Mouse (Mus musculus) lung, postnatal 0 days (tissue): ENCODE data around the gene Tbx15. TPM values are rescaled to one million over a fixed set of nuclear protein-coding genes. Genes with fewer than 3 reads are reported as not detected.
A peak's percentile ranks its signal among the peaks of the same experiment; 100 is the strongest.

Source experiments
- ATAC-seq: fragments of 200-750 bp; cut with Nextera tagmentation; 2 replicates; pipeline ENCODE4 v1.8.0; 2017; ENCODE audit warnings: moderate library complexity
- DNase-seq: peaks from one replicate; pipeline ENCODE4 v3.0.0-alpha.2; 2016; ENCODE audit warnings: low spot score
- H3K27ac ChIP-seq: fragments of 300-500 bp; sonication (generic); 2 replicates; pipeline ENCODE4 v1.5.1; 2014; ENCODE audit warnings: antibody characterized with exemption, mild to moderate bottlenecking, low read length, mixed read lengths
- H3K27me3 ChIP-seq: fragments of 300-500 bp; sonication (generic); replicated peaks from 2 replicates; pipeline ENCODE4 v1.6.1; 2014; ENCODE audit warnings: low read length, mixed read lengths; ENCODE audit not compliant: insufficient read depth
- H3K36me3 ChIP-seq: fragments of 300-500 bp; sonication (generic); 2 replicates; pipeline ENCODE4 v1.6.1; 2014; ENCODE audit warnings: low read length, mixed read lengths; ENCODE audit not compliant: insufficient read depth
- H3K4me1 ChIP-seq: fragments of 300-500 bp; sonication (generic); 2 replicates; pipeline ENCODE4 v1.6.1; 2014; ENCODE audit warnings: antibody characterized with exemption, low read depth, low read length, mixed read lengths; ENCODE audit not compliant: insufficient read depth
- H3K4me2 ChIP-seq: fragments of 300-500 bp; sonication (generic); replicated peaks from 2 replicates; pipeline ENCODE4 v1.6.1; 2014; ENCODE audit warnings: low read depth, mild to moderate bottlenecking, low read length, moderate library complexity, mixed read lengths
- H3K4me3 ChIP-seq: fragments of 300-500 bp; sonication (generic); 2 replicates; pipeline ENCODE4 v1.5.1; 2014; ENCODE audit warnings: low read depth, low read length
- H3K9ac ChIP-seq: fragments of 300-500 bp; sonication (generic); replicated peaks from 2 replicates; pipeline ENCODE4 v1.6.1; 2014; ENCODE audit warnings: low read depth, mild to moderate bottlenecking
- H3K9me3 ChIP-seq: fragments of 300-500 bp; sonication (generic); 2 replicates; pipeline ENCODE4 v1.6.1; 2016; ENCODE audit warnings: low read length, mixed read lengths
- CTCF ChIP-seq: IDR thresholded peaks from 2 replicates; pipeline ENCODE4 v1.5.1; 2016; ENCODE audit warnings: antibody characterized with exemption, mild to moderate bottlenecking
- EP300 ChIP-seq: IDR thresholded peaks from 2 replicates; pipeline ENCODE4 v1.6.1; 2016; ENCODE audit warnings: antibody characterized with exemption, mild to moderate bottlenecking, control low read depth
- WGBS: fragments of 180-500 bp; shearing (Covaris S2); extraction: QIAGEN DNeasy Blood & Tissue Kit; methylation state at CpG from one replicate; pipeline ENCODE4 v1.1.7; 2014; 5-methylcytosine and 5-hydroxymethylcytosine counted together
- polyA plus RNA-seq: library from polyadenylated mRNA; unstranded; fragments of >200 nt; fragmentation: Nextera tagmentation; extraction: Ambion mirVana; gene quantifications from 2 replicates; pipeline ENCODE4 v1.2.1, GENCODE M21; 2015

Tbx15 gene
- polyA plus RNA-seq, 1 experiment from 2014 or later, result 0.04 TPM

DNA sequence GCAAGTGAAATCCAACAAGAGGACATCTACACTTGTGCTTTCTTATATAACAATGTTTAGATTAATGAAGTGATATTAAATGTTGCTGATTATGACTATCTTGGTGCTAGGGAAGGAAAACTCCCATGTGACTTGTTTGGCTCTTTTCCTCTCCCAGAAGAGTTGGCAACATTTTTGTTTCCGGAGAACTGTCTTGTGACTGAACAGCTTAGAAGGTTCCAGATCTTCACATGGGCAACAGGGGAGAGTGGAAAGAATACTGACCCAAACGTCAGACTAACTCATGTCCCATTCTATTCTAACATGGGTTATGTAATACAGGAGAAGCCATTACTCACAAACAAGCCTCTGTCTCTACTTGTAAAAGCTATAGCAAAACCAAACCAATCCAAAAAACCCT, 60.7 kb downstream of the Tbx15 start:
- Histone ChIP-seq H3K9ac (no peak overlapping the region), H3K4me1 (no peaks in the 10 kb centered on the region), H3K27me3 (no peaks in the 10 kb centered on the region), H3K4me3 (no peak overlapping the region), H3K36me3 (no peaks in the 10 kb centered on the region), H3K27ac (no peak overlapping the region), H3K9me3 (no peaks in the 10 kb centered on the region), H3K4me2 (no peak overlapping the region)
- WGBS, result 62% methylated on average over 2 of the region's 2 CpGs
- TF ChIP-seq CTCF, result no peak
- no peak for TF ChIP-seq EP300
- DNase-seq, result no peak
- ATAC-seq, result no peak

DNA sequence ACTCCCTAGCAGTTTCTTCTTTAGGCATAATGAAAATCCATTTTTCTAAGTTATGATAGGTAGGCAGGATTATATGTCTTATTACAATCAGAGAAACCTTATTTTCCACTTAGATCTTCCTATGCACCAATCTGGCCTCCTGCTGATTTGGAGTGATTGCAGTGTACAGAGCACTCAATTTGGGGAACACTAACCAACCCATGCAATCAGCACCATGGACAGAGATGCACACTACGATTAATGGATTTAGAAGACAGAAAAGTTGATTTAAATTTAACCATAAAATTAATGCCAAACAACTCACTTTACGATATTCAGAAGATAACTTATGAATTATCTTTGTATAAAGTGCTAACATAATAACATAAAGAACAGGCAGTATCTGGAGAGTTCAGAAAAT, 70.7 kb downstream of the Tbx15 start:
- H3K36me3 ChIP-seq, result no peaks in the 10 kb centered on the region
- no peak overlapping the region for H3K9ac ChIP-seq
- H3K4me1 ChIP-seq, result no peaks in the 10 kb centered on the region
- H3K4me2 ChIP-seq, result no peak overlapping the region
- no peak overlapping the region for H3K4me3 ChIP-seq
- ATAC-seq (no peak), DNase-seq (peak; percentile 9)
- H3K27me3 ChIP-seq, result no peaks in the 10 kb centered on the region
- no peaks in the 10 kb centered on the region for H3K9me3 ChIP-seq
- WGBS, result 37% methylated on average over 2 of the region's 2 CpGs
- no peak overlapping the region for H3K27ac ChIP-seq
- no peak for TF ChIP-seq EP300
- no peak for TF ChIP-seq CTCF

- no peaks in the 10 kb centered on the region for H3K27me3 ChIP-seq
- DNase-seq (no peak), ATAC-seq (no peak)
- H3K4me3 ChIP-seq, result no peak overlapping the region
- no peaks in the 10 kb centered on the region for H3K36me3 ChIP-seq
- 59% methylated on average over 7 of the region's 7 CpGs for WGBS
- no peak overlapping the region for H3K4me2 ChIP-seq
- no peak overlapping the region for H3K9ac ChIP-seq
- H3K9me3 ChIP-seq, result no peaks in the 10 kb centered on the region
- TF ChIP-seq EP300, result no peak
- no peak for TF ChIP-seq CTCF
- no peak overlapping the region for H3K27ac ChIP-seq
- no peaks in the 10 kb centered on the region for H3K4me1 ChIP-seq
Observed at GRCm38 (mm10) chr3:99311943-99312635, 71.9 kb downstream of the Tbx15 start.

DNA sequence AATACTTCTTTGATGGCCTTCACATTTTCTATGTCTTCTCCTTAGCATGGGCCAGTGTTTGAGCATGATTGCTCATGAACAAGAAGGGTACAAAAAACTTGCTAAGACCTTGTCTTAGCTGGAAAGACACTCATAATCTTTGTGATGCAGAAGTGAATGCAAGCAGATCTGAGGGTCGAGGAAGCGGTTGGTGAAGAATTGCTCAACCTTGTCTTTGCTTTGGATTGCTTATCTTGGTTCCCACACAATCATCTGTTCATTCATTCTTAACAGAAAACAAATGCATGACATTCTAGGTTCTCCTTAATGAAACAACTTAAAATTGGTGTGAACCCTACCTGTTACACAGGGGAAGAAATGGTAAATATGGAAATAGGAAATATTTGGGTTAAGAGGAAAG, 82.2 kb downstream of the Tbx15 start:
- Histone ChIP-seq H3K4me1 (no peaks in the 10 kb centered on the region), H3K27ac (no peak overlapping the region), H3K27me3 (no peaks in the 10 kb centered on the region), H3K4me2 (no peak overlapping the region), H3K9me3 (no peaks in the 10 kb centered on the region), H3K36me3 (no peaks in the 10 kb centered on the region), H3K9ac (no peak overlapping the region), H3K4me3 (no peak overlapping the region)
- TF ChIP-seq CTCF (no peak), EP300 (no peak)
- 72% methylated on average over 2 of the region's 2 CpGs for WGBS
- ATAC-seq, result no peak
- DNase-seq, result no peak

- Histone ChIP-seq H3K4me2 (no peak overlapping the region), H3K9me3 (no peaks in the 10 kb centered on the region), H3K27me3 (no peaks in the 10 kb centered on the region), H3K36me3 (no peaks in the 10 kb centered on the region), H3K4me3 (no peak overlapping the region), H3K4me1 (no peaks in the 10 kb centered on the region), H3K9ac (no peak overlapping the region), H3K27ac (no peak overlapping the region)
- TF ChIP-seq CTCF, result no peak
- no peak for TF ChIP-seq EP300
- WGBS, result 58% methylated on average over 5 of the region's 5 CpGs
- DNase-seq (peak; percentile 7), ATAC-seq (no peak)
Observed at GRCm38 (mm10) chr3:99329316-99329715, 89.1 kb downstream of the Tbx15 start.

DNA sequence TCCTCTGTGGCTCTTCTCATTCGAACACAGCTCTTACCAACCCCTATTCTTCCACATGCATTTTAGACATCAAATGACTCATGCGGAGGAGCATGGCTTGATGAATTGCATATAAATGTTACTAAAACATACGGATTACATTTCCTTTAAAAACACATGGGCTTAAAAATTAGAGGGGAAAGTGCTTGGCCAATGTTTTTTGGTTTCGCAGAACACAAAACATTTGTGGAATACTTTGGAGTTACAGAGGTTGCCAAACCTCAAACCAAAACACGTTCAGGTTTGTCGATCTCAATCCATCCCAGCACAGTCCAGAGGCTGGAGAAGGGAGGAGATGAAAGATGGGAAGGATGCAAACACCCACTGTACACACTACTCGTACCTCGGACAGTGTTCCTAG, 90.9 kb downstream of the Tbx15 start:
- H3K36me3 ChIP-seq, result no peaks in the 10 kb centered on the region
- no peak for ATAC-seq
- WGBS, result 74% methylated on average over 8 of the region's 8 CpGs
- no peak for DNase-seq
- no peak overlapping the region for H3K27ac ChIP-seq
- no peak overlapping the region for H3K4me2 ChIP-seq
- TF ChIP-seq CTCF (no peak), EP300 (no peak)
- H3K4me3 ChIP-seq, result no peak overlapping the region
- no peaks in the 10 kb centered on the region for H3K27me3 ChIP-seq
- no peaks in the 10 kb centered on the region for H3K9me3 ChIP-seq
- H3K9ac ChIP-seq, result no peak overlapping the region
- H3K4me1 ChIP-seq, result no peaks in the 10 kb centered on the region

DNA sequence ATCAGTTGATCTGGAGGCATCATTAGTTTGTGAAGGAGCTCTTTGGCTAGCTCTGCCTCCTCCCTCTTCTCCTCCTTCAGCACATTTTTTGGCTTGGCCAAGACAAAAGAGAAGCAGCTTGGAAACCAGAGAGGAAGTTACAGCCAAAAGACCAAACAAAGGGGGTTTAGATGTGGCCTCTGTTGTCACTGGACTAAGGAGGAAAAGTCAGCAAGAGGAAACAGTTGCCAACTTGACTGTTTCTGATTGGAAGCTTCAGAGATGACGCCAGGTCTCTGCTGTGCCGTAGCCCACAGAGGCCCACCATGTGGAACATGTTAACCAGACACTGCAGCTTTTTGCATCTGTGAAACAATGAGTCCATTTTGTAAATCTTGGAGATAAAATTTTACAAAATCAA, 96.7 kb downstream of the Tbx15 start:
- Histone ChIP-seq H3K4me2 (no peak overlapping the region), H3K9me3 (no peaks in the 10 kb centered on the region), H3K36me3 (no peaks in the 10 kb centered on the region), H3K27ac (no peak overlapping the region), H3K4me3 (no peak overlapping the region), H3K9ac (no peak overlapping the region), H3K4me1 (no peaks in the 10 kb centered on the region), H3K27me3 (no peaks in the 10 kb centered on the region)
- ATAC-seq (no peak), DNase-seq (no peak)
- 66% methylated on average over 2 of the region's 2 CpGs for WGBS
- no peak for TF ChIP-seq CTCF
- no peak for TF ChIP-seq EP300
